Mouse (Mus musculus) megakaryocyte, adult 5-6 weeks (primary cell): ENCODE data around the gene Nmrk1. TPM values are rescaled to one million over a fixed set of nuclear protein-coding genes. Genes with fewer than 3 reads are reported as not detected.

Experiments used
- ATAC-seq: 2 replicates; pipeline ENCODE4 v1.8.0; 2016; ENCODE audit warnings: mild to moderate bottlenecking, inconsistent platforms; ENCODE audit not compliant: poor library complexity, severe bottlenecking
- total RNA-seq, 2 experiments: library from RNA; stranded (forward) in 1 of 2; stranded (reverse) in 1 of 2; fragments of 153-499, 151-499 nt in 1 of 2; fragments of 221-1000, 200-1000 nt in 1 of 2; gene quantifications; 2 replicates each; pipeline versions ENCODE4 v1.2.3 to v1.2.4; 2015 to 2017

Nmrk1 gene
- total RNA-seq, 2 experiments from 2014 or later: 3.7 to 13.0 TPM

GRCm38 (mm10) chr19:18650473-18650872 lies 18.7 kb downstream of the Nmrk1 start:
- 0 out of 2 replicates have a peak, but pooled peaks have one; percentile 33 for ATAC-seq

DNA sequence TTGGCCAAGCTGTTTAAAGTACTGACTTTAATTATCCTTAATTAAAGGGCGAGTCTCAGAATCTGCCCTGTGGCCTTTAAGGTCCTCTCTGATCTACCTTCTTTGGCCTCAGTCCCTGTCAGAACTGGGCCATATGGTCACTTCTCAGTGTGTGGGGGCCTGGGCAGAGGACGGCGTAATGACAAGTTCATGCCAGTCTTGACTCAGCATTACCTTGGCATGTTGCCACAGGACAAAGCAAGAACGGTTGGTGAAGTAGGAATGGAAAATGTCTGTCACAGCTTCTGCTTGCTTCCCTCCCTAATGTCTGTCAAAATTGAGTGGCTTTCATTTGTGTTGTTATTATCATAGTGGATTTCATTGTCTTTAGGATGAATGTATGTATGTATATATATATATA lies 20.8 kb downstream of the Nmrk1 start:
- no peak for ATAC-seq

- ATAC-seq: no peak
These were observed 21.3 kb downstream of the Nmrk1 start for GRCm38 (mm10) chr19:18653058-18653457.

GRCm38 (mm10) chr19:18654330-18654729 lies 22.6 kb downstream of the Nmrk1 start:
- ATAC-seq: no peak

DNA sequence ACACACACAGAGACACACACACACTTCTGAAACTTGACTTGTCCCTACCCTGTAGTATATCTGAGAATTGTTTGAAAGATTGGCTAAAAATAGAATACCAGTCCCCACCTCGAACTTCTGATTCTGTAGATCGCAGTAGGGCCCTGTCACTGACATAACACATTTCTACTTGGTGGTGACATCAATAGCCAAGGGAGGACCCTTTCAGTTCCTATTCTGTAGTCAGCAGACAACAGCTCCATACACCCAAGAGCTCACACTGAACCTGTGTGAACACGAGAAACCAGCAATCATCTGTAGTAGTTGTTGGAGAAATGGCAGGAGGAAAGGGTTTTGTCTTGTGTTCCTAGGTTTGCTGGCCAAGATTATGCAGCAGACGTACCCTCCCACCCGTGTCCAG lies 23.2 kb downstream of the Nmrk1 start:
- no peak for ATAC-seq

GRCm38 (mm10) chr19:18655999-18656398 lies 24.2 kb downstream of the Nmrk1 start:
- no peak for ATAC-seq

DNA sequence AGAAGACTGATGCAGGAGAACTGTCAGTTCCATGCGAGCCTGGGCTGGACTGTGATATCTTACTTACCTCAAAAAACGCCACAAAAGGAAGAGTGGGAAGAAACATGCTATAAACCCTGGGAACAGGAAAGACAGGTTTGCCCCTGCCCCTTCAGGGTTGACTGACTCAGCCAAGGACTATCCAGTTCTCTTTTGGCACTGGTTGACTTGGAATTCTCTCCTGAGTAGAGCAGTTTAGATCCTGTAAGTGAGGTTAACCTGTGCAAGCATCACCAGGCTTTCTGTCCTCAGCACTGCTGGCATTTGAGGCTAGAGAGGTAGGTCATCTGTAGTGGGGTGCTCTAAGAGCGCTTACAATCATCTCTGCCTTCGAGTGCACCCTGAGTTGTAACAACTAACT lies 26.7 kb downstream of the Nmrk1 start:
- no peak for ATAC-seq

- no peak for ATAC-seq
These were observed 27.6 kb downstream of the Nmrk1 start for GRCm38 (mm10) chr19:18659349-18659748.

DNA sequence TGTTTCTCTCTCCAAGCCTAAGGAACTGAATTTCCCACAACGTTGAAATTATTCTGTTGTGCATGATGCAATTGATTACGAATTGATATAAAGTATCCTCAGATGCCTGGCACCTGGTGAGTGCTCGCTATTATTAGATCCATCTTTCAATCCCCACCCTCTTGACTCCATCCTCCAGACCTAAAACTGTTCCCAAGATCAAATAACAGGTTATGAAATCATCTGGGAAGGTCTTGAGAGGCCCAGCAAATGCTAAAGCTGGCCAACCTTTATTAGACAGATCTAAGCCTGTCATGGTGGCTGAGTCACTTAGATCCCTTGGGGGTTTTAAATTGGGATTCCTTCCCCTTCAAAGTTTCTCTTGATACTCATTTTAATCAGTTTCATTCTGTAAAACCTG lies 28.7 kb downstream of the Nmrk1 start:
- no peak for ATAC-seq

GRCm38 (mm10) chr19:18661683-18662082 lies 29.9 kb downstream of the Nmrk1 start:
- no peak for ATAC-seq

- ATAC-seq: peak; percentile 96
These were observed 32.2 kb downstream of the Nmrk1 start for GRCm38 (mm10) chr19:18663904-18664303.

- no peak for ATAC-seq
These were observed 35.2 kb downstream of the Nmrk1 start for GRCm38 (mm10) chr19:18666966-18667365.

GRCm38 (mm10) chr19:18669551-18669950 lies 37.8 kb downstream of the Nmrk1 start:
- ATAC-seq: no peak

- peak; percentile 97 for ATAC-seq
These were observed 38.9 kb downstream of the Nmrk1 start, which contains the start of gene Carnmt1 for GRCm38 (mm10) chr19:18670608-18671007. Gene Carnmt1 (plus strand): TSS chr19:18670764.

GRCm38 (mm10) chr19:18671056-18671741 lies 39.4 kb downstream of the Nmrk1 start:
- ATAC-seq: peak; percentile 39

GRCm38 (mm10) chr19:18672498-18672897 lies 40.7 kb downstream of the Nmrk1 start:
- ATAC-seq: no peak

- no peak for ATAC-seq
These were observed 41.4 kb downstream of the Nmrk1 start for GRCm38 (mm10) chr19:18673116-18673515.

DNA sequence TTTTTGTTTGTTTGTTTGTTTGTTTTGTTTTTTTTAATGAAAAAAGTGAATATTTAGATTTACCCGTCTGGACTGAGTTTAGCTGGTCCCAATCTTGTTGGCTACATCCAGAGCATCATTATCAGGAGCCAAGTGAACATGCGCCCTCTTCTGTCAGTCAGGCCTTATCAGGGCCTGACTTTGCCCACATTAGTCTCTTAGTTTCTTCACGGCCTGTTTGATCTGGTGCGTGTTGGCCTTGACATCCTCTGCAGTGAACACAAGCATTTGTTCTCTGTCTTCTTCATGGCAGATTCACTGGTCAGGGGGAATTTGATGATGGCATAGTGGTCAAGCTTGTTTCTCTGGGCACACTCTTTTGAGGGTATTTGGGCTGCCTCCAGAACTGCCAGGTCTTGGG lies 50.4 kb downstream of the Nmrk1 start:
- no peak for ATAC-seq

GRCm38 (mm10) chr19:18687556-18687955 lies 55.8 kb downstream of the Nmrk1 start:
- ATAC-seq: peak; percentile 96

- ATAC-seq: no peak
These were observed 60.4 kb downstream of the Nmrk1 start for GRCm38 (mm10) chr19:18692176-18692575.

GRCm38 (mm10) chr19:18692768-18693167 lies 61.0 kb downstream of the Nmrk1 start:
- no peak for ATAC-seq

- no peak for ATAC-seq
These were observed 63.4 kb downstream of the Nmrk1 start for GRCm38 (mm10) chr19:18695116-18695515.

DNA sequence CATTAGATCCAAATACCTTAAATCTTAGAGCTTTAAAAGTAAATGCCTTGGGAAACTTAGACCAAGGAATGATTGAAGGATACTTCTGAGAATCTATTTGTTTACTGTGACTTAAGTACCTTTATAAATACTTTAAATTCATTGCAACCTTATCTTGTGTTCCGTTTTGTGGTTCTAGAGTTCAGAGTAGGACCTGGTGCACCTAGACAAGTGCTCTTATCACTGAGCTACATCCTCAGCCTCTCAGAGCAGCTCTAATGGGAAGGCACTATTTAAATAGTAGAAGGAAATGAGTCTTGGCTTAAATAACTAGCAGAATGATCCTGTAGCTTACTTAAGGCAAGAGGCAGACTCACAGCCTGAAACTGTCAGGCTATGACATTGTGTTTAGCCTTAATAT lies 63.8 kb downstream of the Nmrk1 start:
- no peak for ATAC-seq
